Mouse (Mus musculus) ovary, postnatal 14 days (tissue): ENCODE data around the gene Kdm6b.

Experiments used
- DNase-seq: peaks from one replicate; pipeline ENCODE4 v3.0.0; 2022; ENCODE audit warnings: low spot score

Kdm6b gene

GRCm38 (mm10) chr11:69389531-69390399, 23.7 kb downstream of the Kdm6b start:
- DNase-seq = peak; percentile 47

GRCm38 (mm10) chr11:69388680-69389079, 24.8 kb downstream of the Kdm6b start:
- DNase-seq = no peak

- DNase-seq = no peak
Measured at GRCm38 (mm10) chr11:69386758-69387157, 26.7 kb downstream of the Kdm6b start.

- no peak for DNase-seq
Measured at GRCm38 (mm10) chr11:69384979-69385378, 28.5 kb downstream of the Kdm6b start.

GRCm38 (mm10) chr11:69382478-69383105, 30.9 kb downstream of the Kdm6b start:
- no peak for DNase-seq

GRCm38 (mm10) chr11:69381356-69381755, 32.1 kb downstream of the Kdm6b start:
- DNase-seq = no peak

- DNase-seq = no peak
Measured at GRCm38 (mm10) chr11:69379600-69379999, 33.9 kb downstream of the Kdm6b start.

GRCm38 (mm10) chr11:69377766-69378165, 35.7 kb downstream of the Kdm6b start:
- no peak for DNase-seq

- no peak for DNase-seq
Measured at GRCm38 (mm10) chr11:69375646-69376045, 37.8 kb downstream of the Kdm6b start.

- no peak for DNase-seq
Measured at GRCm38 (mm10) chr11:69373223-69373965, 40.1 kb downstream of the Kdm6b start.

GRCm38 (mm10) chr11:69372780-69373170, 40.7 kb downstream of the Kdm6b start:
- DNase-seq = peak; percentile 16

GRCm38 (mm10) chr11:69372056-69372779, 41.3 kb downstream of the Kdm6b start:
- DNase-seq = no peak

GRCm38 (mm10) chr11:69371601-69372000, 41.9 kb downstream of the Kdm6b start:
- DNase-seq = no peak

GRCm38 (mm10) chr11:69370817-69371215, 42.7 kb downstream of the Kdm6b start:
- DNase-seq = no peak

GRCm38 (mm10) chr11:69369990-69370816, 43.3 kb downstream of the Kdm6b start:
- no peak for DNase-seq

- DNase-seq = no peak
Measured at GRCm38 (mm10) chr11:69369215-69369989, 44.1 kb downstream of the Kdm6b start, which contains the start of gene Chd3. Gene Chd3, minus strand, starts transcription at chr11:69369406.

GRCm38 (mm10) chr11:69368356-69369214, 44.9 kb downstream of the Kdm6b start:
- DNase-seq = peak; percentile 34

GRCm38 (mm10) chr11:69367616-69368355, 45.7 kb downstream of the Kdm6b start:
- DNase-seq = peak; percentile 29
